Mouse (Mus musculus) central nervous system, embryonic 18 days (tissue): ENCODE data around the gene Slc11a1. TPM values are rescaled to one million over a fixed set of nuclear protein-coding genes. Genes with fewer than 3 reads are reported as not detected.

ENCODE experiments used
- polyA plus RNA-seq: library from polyadenylated mRNA; depleted of rRNA; stranded (reverse); fragments of >200 nt; gene quantifications from 2 replicates; pipeline ENCODE4 v1.2.3, GENCODE M21; 2012; rRNA removed

Gene Slc11a1
- polyA plus RNA-seq, result 1.6 and 1.8 TPM in 2 replicates

GRCm38 (mm10) chr1:74374980-74375379 lies at the start of gene Slc11a1:
Slc11a1 (plus strand) TSS chr1:74375195.

GRCm38 (mm10) chr1:74361812-74362211 lies 13.2 kb upstream of the Slc11a1 start, which contains the start of gene Catip:
Catip (plus strand) TSS chr1:74362108.

GRCm38 (mm10) chr1:74390924-74391748 lies 16.1 kb downstream of the Slc11a1 start, which contains the start of gene Ctdsp1:
Ctdsp1 (plus strand) TSS chr1:74391509.

GRCm38 (mm10) chr1:74408589-74409504 lies 33.9 kb downstream of the Slc11a1 start, which contains the start of gene Vil1:
Vil1 (plus strand) TSS chr1:74409376.

Other genes with a start within 250 kb of the Slc11a1 start
- gene Rufy4, start 249.7 kb upstream of the Slc11a1 start, polyA plus RNA-seq, result 0.27 and 0.39 TPM in 2 replicates
- gene Cxcr2, start 221.2 kb upstream of the Slc11a1 start, polyA plus RNA-seq, result 0.09 and 0.13 TPM in 2 replicates
- not detected in 2 replicates for gene Cxcr1, start 180.6 kb upstream of the Slc11a1 start, polyA plus RNA-seq
- gene Arpc2, start 139.1 kb upstream of the Slc11a1 start, polyA plus RNA-seq, result 266 and 288 TPM in 2 replicates
- gene Gpbar1, start 96.6 kb upstream of the Slc11a1 start, polyA plus RNA-seq, result not detected in 2 replicates
- 164 and 172 TPM in 2 replicates for gene Aamp, start 90.5 kb upstream of the Slc11a1 start, polyA plus RNA-seq
- 65.4 and 67.8 TPM in 2 replicates for gene Pnkd, start 90.3 kb upstream of the Slc11a1 start, polyA plus RNA-seq
- gene Tmbim1, start 69.6 kb upstream of the Slc11a1 start, polyA plus RNA-seq, result 5.6 and 7.7 TPM in 2 replicates
- 2.4 and 2.9 TPM in 2 replicates for gene Catip, start 13.1 kb upstream of the Slc11a1 start, polyA plus RNA-seq
- gene Ctdsp1, start 16.3 kb downstream of the Slc11a1 start, polyA plus RNA-seq, result 18.5 and 21.3 TPM in 2 replicates
- gene Vil1, start 34.2 kb downstream of the Slc11a1 start, polyA plus RNA-seq, result 0.22 and 0.28 TPM in 2 replicates
- gene Cnot9, start 130.9 kb downstream of the Slc11a1 start, polyA plus RNA-seq, result 47.5 and 47.7 TPM in 2 replicates
- 5.5 and 7.0 TPM in 2 replicates for gene Plcd4, start 167.7 kb downstream of the Slc11a1 start, polyA plus RNA-seq
- gene Usp37, start 169.1 kb downstream of the Slc11a1 start, polyA plus RNA-seq, result 10.5 and 12.4 TPM in 2 replicates
- gene Zfp142, start 213.1 kb downstream of the Slc11a1 start, polyA plus RNA-seq, result 18.7 and 20.5 TPM in 2 replicates
- gene Bcs1l, start 213.1 kb downstream of the Slc11a1 start, polyA plus RNA-seq, result 29.7 and 30.6 TPM in 2 replicates
- gene Rnf25, start 226.2 kb downstream of the Slc11a1 start, polyA plus RNA-seq, result 134 and 139 TPM in 2 replicates
- gene Stk36, start 226.2 kb downstream of the Slc11a1 start, polyA plus RNA-seq, result 17.6 and 19.2 TPM in 2 replicates